Mouse (Mus musculus) heart, adult 11 months (tissue): ENCODE measurements around the gene Git2.

Source experiments
- DNase-seq: peaks from one replicate; pipeline ENCODE4 v3.0.0; 2022

The Git2 gene

GRCm38 (mm10) chr5:114761980-114762379 lies 13.3 kb downstream of the Git2 start:
- DNase-seq, result peak; percentile 96

GRCm38 (mm10) chr5:114759536-114760090 lies 15.7 kb downstream of the Git2 start:
- DNase-seq, result no peak

GRCm38 (mm10) chr5:114753384-114753783 lies 21.9 kb downstream of the Git2 start:
- DNase-seq, result no peak

- DNase-seq, result no peak
Measured at GRCm38 (mm10) chr5:114752397-114752796, 22.9 kb downstream of the Git2 start.

GRCm38 (mm10) chr5:114750325-114750724 lies 25.0 kb downstream of the Git2 start:
- no peak for DNase-seq

GRCm38 (mm10) chr5:114747521-114747920 lies 27.8 kb downstream of the Git2 start:
- DNase-seq, result no peak

- DNase-seq, result no peak
Measured at GRCm38 (mm10) chr5:114746886-114747285, 28.4 kb downstream of the Git2 start.

- no peak for DNase-seq
Measured at GRCm38 (mm10) chr5:114745581-114745980, 29.7 kb downstream of the Git2 start.

GRCm38 (mm10) chr5:114743697-114744090 lies 31.6 kb downstream of the Git2 start:
- no peak for DNase-seq

GRCm38 (mm10) chr5:114742998-114743696 lies 32.2 kb downstream of the Git2 start:
- peak; percentile 98 for DNase-seq

- no peak for DNase-seq
Measured at GRCm38 (mm10) chr5:114742572-114742971, 32.7 kb downstream of the Git2 start.

- DNase-seq, result no peak
Measured at GRCm38 (mm10) chr5:114740595-114740994, 34.7 kb downstream of the Git2 start.

- peak; percentile 99 for DNase-seq
Measured at GRCm38 (mm10) chr5:114738707-114739241, 36.5 kb downstream of the Git2 start.

GRCm38 (mm10) chr5:114737090-114737887 lies 38.0 kb downstream of the Git2 start:
- DNase-seq, result no peak

GRCm38 (mm10) chr5:114733606-114734005 lies 41.7 kb downstream of the Git2 start:
- no peak for DNase-seq

- no peak for DNase-seq
Measured at GRCm38 (mm10) chr5:114731969-114732368, 43.3 kb downstream of the Git2 start.

- DNase-seq, result no peak
Measured at GRCm38 (mm10) chr5:114731498-114731897, 43.8 kb downstream of the Git2 start.

GRCm38 (mm10) chr5:114730129-114730528 lies 45.2 kb downstream of the Git2 start:
- DNase-seq, result peak; percentile 95

- peak; percentile 97 for DNase-seq
Measured at GRCm38 (mm10) chr5:114728160-114728559, 47.2 kb downstream of the Git2 start.

GRCm38 (mm10) chr5:114722846-114723245 lies 52.5 kb downstream of the Git2 start:
- DNase-seq, result no peak

- no peak for DNase-seq
Measured at GRCm38 (mm10) chr5:114721969-114722368, 53.3 kb downstream of the Git2 start.

- DNase-seq, result no peak
Measured at GRCm38 (mm10) chr5:114720784-114721183, 54.5 kb downstream of the Git2 start.

GRCm38 (mm10) chr5:114719928-114720270 lies 55.4 kb downstream of the Git2 start:
- no peak for DNase-seq
